Mouse (Mus musculus) activated CD4-positive, CD25-positive, alpha-beta regulatory T cell, adult 4 months (primary cell): ENCODE measurements around the gene Tspear. TPM values are rescaled to one million over a fixed set of nuclear protein-coding genes. Genes with fewer than 3 reads are reported as not detected.
"Not testable (repeated sequence)": the region's sequence is repeated elsewhere in the genome, so short reads cannot be mapped to it uniquely, and the experiment has no call there.

ENCODE experiments used
- ATAC-seq: one replicate; pipeline ENCODE4 v1.8.0; 2017
- polyA plus RNA-seq, 2 experiments: library from polyadenylated mRNA; unstranded; fragments of 100-300 nt; shearing (Covaris generic); gene quantifications; one replicate each; pipeline ENCODE4 v1.2.1; 2017

The Tspear gene
- polyA plus RNA-seq: under 1 TPM; 0.38 to 0.40 TPM

- ATAC-seq: no peak
These were observed at the start of gene Tspear for GRCm38 (mm10) chr10:77685895-77686664. Gene Tspear, plus strand, starts transcription at chr10:77686569.

DNA sequence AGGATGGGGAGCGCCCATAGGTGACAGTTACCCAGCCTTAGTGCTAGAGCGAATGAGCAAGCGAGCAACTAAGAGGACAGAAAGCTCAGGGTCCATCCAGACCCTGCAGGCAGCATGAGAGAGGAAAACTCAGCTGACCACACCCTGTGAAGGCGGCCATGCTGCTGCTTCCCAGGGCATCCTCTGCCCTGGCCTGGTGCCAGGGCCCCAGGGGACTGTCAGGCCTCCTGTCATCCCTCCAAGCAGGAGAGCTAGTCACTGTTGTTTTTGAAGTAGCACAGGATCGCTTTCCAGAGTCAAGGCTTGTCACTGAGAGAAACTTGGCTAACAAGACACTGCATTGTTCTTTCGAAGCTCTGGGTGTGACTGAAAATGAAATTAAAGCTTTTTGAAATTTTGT lies 47.4 kb upstream of the Tspear start:
- no peak for ATAC-seq

GRCm38 (mm10) chr10:77643160-77643559 lies 43.2 kb upstream of the Tspear start:
- no peak for ATAC-seq

GRCm38 (mm10) chr10:77645571-77645970 lies 40.8 kb upstream of the Tspear start:
- no peak for ATAC-seq

DNA sequence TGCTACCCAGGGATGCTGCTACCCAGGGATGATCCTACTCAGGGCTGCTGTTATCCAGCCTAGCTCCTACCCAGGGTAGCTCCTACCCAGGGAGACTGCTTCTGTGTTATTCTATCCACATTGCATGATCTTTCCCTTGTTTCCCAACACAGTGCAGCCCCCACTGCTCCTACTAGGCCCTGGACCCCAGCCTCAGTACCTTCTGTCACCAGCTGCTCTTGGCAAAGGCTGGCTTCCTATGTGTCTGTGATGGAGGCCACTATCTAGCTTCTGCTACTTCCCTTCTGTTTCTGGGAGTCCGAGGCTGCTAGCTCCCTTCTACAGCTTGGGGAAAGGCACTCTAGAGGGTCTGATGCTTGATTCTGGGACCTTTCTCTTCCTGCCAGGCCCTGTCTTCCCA lies 38.9 kb upstream of the Tspear start:
- no peak for ATAC-seq

GRCm38 (mm10) chr10:77647901-77648300 lies 38.5 kb upstream of the Tspear start:
- ATAC-seq: no peak

GRCm38 (mm10) chr10:77652046-77652445 lies 34.3 kb upstream of the Tspear start:
- ATAC-seq: no peak

GRCm38 (mm10) chr10:77658286-77658994 lies 27.9 kb upstream of the Tspear start:
- ATAC-seq: no peak

DNA sequence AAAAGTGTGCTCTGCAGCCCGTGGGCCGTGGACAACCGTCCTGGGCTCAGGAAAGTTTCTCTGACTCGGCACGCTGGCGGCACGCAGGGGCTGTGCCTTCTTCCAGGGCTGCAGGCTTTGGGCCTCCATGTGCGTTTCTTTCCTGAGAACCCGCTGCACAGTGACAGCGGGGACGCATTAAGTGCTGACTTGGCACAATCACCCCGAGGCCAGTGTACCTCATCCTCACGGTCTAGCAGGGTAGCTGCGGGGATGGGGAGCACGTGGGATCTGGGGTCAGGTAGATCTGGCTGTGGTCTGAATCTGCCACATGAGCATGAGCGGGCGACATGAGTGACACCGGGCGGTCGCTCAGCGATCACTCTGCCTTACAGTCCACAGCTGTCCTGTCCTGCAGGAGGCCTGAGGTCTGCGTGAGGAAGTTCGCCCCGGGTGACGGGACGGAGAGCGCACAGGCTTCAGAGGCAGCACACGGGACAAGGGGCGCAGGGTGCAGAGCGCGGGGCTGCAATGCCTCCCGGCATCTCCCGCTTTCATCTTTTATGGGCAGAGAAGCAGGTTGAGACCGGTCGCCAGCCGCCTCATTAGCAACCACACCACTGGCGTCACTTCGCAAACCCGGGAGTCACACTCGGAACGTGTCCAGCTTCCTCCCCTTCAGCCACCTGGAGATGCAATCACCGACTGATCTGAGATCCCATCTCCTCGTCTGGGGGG lies 22.3 kb upstream of the Tspear start:
- no peak for ATAC-seq

DNA sequence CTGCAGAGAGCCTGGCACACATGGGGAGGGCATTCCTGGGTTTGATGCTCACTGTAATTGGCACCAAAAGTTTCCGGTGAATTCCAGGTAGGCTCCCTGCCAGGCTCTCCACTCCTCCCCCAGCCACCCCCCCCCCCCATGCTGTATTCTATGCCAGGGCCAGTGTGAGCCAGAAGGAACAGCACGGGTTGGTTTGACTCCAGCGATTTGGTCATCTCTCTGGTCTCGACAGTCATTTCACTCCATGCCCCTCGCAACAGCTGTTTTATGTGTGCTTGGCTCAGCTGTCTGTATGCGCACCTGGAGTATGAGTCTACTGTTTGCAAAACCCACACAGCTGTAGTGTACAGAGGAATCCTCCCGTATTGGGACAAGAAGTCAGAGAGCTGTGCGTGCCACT lies 20.0 kb upstream of the Tspear start:
- ATAC-seq: no peak

DNA sequence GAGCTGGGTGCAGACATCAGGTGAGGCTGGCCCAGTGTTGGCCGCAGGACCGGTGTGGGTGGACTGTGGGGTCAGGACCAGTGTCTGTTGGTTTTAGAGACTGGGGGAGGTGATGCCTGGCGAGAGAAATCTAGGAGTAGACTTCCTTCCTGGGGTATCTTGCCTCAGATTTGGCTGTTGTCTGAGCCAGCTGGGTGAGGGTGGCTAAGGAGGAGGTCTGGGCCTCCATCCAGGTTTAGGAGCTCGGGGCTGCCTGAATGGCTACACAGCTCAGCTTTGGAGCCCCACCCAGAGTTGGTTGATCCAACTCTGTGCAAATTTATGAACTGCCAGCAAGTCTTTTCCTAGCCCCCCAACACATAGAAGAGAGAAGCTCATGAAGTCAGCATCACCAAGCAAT lies 19.0 kb upstream of the Tspear start:
- no peak for ATAC-seq

- no peak for ATAC-seq
These were observed 15.7 kb upstream of the Tspear start for GRCm38 (mm10) chr10:77670710-77671109.

GRCm38 (mm10) chr10:77671519-77671918 lies 14.8 kb upstream of the Tspear start:
- no peak for ATAC-seq

DNA sequence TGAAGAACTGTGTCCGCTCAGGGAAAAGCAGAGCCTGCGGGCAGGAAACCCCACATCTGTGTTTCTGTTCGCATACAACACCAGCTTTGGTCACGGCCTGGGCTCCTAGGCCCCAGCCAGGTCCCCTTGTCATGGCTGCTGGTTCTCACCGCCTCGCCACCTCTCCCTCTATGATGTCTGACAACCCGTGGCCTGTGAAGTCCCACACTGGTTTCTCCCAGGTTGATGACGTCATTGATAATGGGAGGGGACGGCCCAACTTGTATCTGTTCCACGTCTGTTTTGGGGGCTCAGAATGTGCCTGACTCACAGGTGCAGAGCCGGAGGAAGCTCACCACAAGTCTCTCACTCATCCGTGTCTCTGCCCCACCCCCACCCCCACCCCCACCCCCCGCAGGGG lies 12.6 kb upstream of the Tspear start:
- ATAC-seq: no peak

GRCm38 (mm10) chr10:77677562-77677961 lies 8.8 kb upstream of the Tspear start:
- peak; percentile 23 for ATAC-seq

- ATAC-seq: no peak
These were observed 3.4 kb upstream of the Tspear start for GRCm38 (mm10) chr10:77682994-77683393.

GRCm38 (mm10) chr10:77684181-77684580 lies 2.2 kb upstream of the Tspear start:
- ATAC-seq: no peak

- ATAC-seq: no peak
These were observed 652 bp downstream of the Tspear start for GRCm38 (mm10) chr10:77687021-77687420.

- not testable (repeated sequence) for ATAC-seq
These were observed 4.0 kb downstream of the Tspear start, which contains the start of gene Gm19402 for GRCm38 (mm10) chr10:77690356-77690807. Gene Gm19402, minus strand, starts transcription at chr10:77690757.

DNA sequence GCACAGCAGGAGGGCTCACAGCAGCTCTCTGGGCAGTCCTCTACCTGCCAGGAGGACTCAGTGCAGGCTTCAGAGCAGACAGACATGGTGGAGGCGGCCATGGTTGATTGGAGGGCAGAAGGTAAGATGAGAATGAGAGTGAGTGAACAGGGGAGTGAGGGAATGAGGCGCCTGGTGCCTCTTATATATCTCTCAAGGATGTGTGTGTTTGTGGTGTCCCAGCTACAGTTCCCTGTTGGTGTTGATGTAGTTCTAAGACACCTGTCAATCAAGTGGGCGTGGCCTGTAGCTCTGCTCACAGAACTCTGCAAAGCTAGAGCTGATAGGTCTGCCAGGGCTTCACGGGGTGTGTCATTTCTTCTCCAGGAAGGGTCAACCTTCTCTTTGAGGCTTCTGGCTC lies 10.8 kb downstream of the Tspear start, which contains the start of gene Gm9508:
Gene Gm9508 (minus strand): TSS at position 101 of the 400 bp plus-strand sequence.
- ATAC-seq: no peak

- ATAC-seq: no peak
These were observed 20.0 kb downstream of the Tspear start, which contains the start of gene Gm10272 for GRCm38 (mm10) chr10:77706326-77706725. Gene Gm10272, plus strand, starts transcription at chr10:77706626.

- ATAC-seq: no peak
These were observed 23.5 kb downstream of the Tspear start for GRCm38 (mm10) chr10:77709831-77710230.

DNA sequence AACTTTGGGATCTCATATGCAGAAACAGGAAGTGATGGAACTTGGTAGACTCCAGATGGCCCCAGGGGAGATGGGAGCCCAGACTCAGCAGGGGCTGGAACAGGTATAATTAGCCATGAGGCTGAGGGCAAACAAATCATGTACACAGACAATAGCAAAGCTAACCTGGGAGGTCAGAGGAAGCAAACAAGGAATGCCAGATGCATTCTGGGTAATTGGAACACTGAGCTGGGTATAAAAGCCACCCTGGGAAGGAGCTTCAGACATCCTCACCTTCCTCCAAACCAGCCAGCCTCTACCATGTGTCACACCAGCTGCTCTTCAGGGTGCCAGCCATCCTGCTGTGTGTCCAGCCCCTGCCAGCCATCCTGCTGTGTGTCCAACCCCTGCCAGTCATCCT lies 24.8 kb downstream of the Tspear start, which contains the start of gene Gm10024:
Gene Gm10024 (plus strand): TSS at position 301 of the 400 bp plus-strand sequence.
- not testable (repeated sequence) for ATAC-seq
